Mouse (Mus musculus): ENCODE measurements at regions not wholly inside any gene's neighbourhood (a gene's known extent, or its start where the extent isn't known, plus 50 kb on each side); places are given as distances from the start of the nearest gene placed in this dataset.
A peak's percentile ranks its signal among the peaks of the same experiment; 100 is the strongest.

DNA sequence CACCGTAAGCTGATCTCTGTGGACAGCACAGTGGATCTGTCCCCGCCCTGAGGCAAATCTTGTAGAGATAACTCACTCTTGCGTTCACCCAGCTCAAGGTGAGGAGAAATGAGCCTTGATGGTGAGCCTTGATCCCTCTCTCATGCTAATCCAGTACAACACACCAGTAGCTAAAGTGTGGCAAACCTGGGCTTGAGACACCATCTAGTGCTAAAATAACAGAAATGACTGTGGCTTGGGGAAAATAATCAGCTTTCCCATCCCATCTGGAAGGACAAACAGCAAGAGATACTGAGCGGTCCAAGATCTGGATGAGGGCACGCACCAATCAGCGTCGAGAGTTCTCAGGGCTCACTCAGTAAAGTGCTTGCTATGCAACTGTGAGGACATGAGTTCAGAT, 50.9 kb upstream of the Cbln4 start:
- no peak overlapping the region for H3K27ac ChIP-seq (ENCODE audit: low read length)
- H3K9me3 ChIP-seq (replicated peaks; ENCODE audit: control insufficient read depth, low read length, poor library complexity, severe bottlenecking): peaks cover 5% of the 10 kb centered on the region; the same call in 1 of the 2 replicates
- ATAC-seq: no peak
- no peaks in the 10 kb centered on the region for H3K4me1 ChIP-seq (ENCODE audit: control insufficient read depth, insufficient read depth, low read length)
- no peak overlapping the region for H3K4me3 ChIP-seq (ENCODE audit: low read depth, low read length)
- H3K27me3 ChIP-seq (ENCODE audit: control insufficient read depth, insufficient read depth, low read depth, low read length): no peaks in the 10 kb centered on the region
- H3K4me2 ChIP-seq (ENCODE audit: low read length): no peak overlapping the region
- H3K36me3 ChIP-seq (ENCODE audit: control insufficient read depth, insufficient read depth, low read length): no peaks in the 10 kb centered on the region
- no peak overlapping the region for H3K9ac ChIP-seq (ENCODE audit: low read depth, low read length)
- WGBS: 89% methylated on average over 7 of the region's 7 CpGs

DNA sequence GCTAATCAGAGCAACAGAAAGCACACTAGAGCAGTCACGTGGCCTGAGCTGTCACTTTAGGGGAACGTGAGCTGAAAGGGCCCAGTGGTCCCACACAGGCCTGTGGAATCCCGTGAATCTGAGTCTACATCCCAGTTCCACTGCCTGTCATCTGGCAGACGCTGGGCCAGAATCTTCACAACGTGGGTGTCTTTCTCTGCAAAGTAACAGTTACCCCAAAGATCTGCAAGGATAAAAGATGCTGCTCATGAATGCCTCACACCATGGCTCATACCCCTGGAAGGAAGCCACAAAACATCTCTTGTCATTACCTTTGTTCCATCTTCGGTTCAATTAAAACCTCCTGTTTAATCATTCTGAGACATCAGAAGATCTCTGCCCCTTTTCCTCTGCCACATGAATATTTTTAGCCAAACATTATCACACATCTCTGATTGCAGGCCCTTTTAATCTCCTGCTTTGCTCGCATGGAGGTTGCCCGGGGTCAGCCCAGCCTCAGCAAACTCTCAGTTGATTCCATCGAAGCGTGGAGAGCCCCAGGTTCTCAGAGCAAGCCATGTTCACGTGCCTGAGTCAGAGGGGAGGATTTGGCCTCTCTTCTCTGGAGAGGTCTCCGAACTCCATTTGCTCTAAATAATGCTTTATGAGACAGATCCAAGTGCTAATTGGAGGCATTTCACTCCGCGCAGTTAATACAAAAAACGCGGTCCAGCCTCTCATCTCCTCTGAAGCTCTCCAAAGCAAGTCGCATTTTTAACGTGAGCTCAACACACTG, 60.8 kb upstream of the Cbln4 start:
- Histone ChIP-seq H3K4me2 (ENCODE audit: low read length) (no peak overlapping the region), H3K27ac (ENCODE audit: low read length) (no peak overlapping the region), H3K4me3 (ENCODE audit: low read depth, low read length) (no peak overlapping the region), H3K9me3 (replicated peaks; ENCODE audit: control insufficient read depth, low read length, poor library complexity, severe bottlenecking) (no peaks in the 10 kb centered on the region), H3K9ac (ENCODE audit: low read depth, low read length) (no peak overlapping the region), H3K36me3 (ENCODE audit: control insufficient read depth, insufficient read depth, low read length) (no peaks in the 10 kb centered on the region), H3K4me1 (ENCODE audit: control insufficient read depth, insufficient read depth, low read length) (peaks cover 15% of the 10 kb centered on the region), H3K27me3 (ENCODE audit: control insufficient read depth, insufficient read depth, low read depth, low read length) (no peaks in the 10 kb centered on the region)
- ATAC-seq: no peak
- 41% methylated on average over 18 of the region's 18 CpGs for WGBS

- WGBS: 42% methylated on average over 10 of the region's 10 CpGs
- no peak overlapping the region for H3K4me3 ChIP-seq (ENCODE audit: low read depth, low read length)
- H3K27me3 ChIP-seq (ENCODE audit: control insufficient read depth, insufficient read depth, low read depth, low read length): no peaks in the 10 kb centered on the region
- H3K9ac ChIP-seq (ENCODE audit: low read depth, low read length): no peak overlapping the region
- no peaks in the 10 kb centered on the region for H3K36me3 ChIP-seq (ENCODE audit: control insufficient read depth, insufficient read depth, low read length)
- peaks cover 15% of the 10 kb centered on the region for H3K4me1 ChIP-seq (ENCODE audit: control insufficient read depth, insufficient read depth, low read length)
- H3K4me2 ChIP-seq (ENCODE audit: low read length): no peak overlapping the region
- ATAC-seq: no peak
- H3K9me3 ChIP-seq (replicated peaks; ENCODE audit: control insufficient read depth, low read length, poor library complexity, severe bottlenecking): no peaks in the 10 kb centered on the region
- H3K27ac ChIP-seq (ENCODE audit: low read length): no peak overlapping the region
Measured at GRCm38 (mm10) chr2:172105241-172105640, 62.0 kb upstream of the Cbln4 start.

DNA sequence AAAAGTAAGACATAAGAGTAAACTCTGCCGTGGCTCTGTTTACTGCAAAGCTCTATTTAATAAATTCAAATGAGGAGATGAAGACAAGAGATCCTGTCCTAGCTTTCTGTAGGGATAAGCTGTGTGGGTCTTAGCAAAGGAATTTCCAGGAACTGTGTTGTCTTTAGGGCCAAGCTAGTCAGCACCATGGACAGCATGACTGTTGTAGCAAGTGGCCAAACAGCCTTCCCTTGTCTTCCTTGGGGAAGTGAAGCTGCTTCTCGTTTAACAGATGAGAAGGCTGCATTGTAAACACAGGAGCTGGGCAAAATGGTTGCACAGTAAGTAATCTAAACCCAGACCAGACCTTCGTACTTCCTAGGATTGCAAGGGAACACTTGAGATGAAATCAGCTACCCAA, 67.4 kb upstream of the Cbln4 start:
- Histone ChIP-seq H3K4me2 (ENCODE audit: low read length) (no peak overlapping the region), H3K27ac (ENCODE audit: low read length) (no peak overlapping the region), H3K4me3 (ENCODE audit: low read depth, low read length) (no peak overlapping the region), H3K9me3 (replicated peaks; ENCODE audit: control insufficient read depth, low read length, poor library complexity, severe bottlenecking) (no peaks in the 10 kb centered on the region), H3K36me3 (ENCODE audit: control insufficient read depth, insufficient read depth, low read length) (no peaks in the 10 kb centered on the region), H3K9ac (ENCODE audit: low read depth, low read length) (no peak overlapping the region), H3K27me3 (ENCODE audit: control insufficient read depth, insufficient read depth, low read depth, low read length) (no peaks in the 10 kb centered on the region), H3K4me1 (ENCODE audit: control insufficient read depth, insufficient read depth, low read length) (peaks cover 6% of the 10 kb centered on the region)
- ATAC-seq: no peak
- WGBS: 48% methylated on average over 3 of the region's 3 CpGs

DNA sequence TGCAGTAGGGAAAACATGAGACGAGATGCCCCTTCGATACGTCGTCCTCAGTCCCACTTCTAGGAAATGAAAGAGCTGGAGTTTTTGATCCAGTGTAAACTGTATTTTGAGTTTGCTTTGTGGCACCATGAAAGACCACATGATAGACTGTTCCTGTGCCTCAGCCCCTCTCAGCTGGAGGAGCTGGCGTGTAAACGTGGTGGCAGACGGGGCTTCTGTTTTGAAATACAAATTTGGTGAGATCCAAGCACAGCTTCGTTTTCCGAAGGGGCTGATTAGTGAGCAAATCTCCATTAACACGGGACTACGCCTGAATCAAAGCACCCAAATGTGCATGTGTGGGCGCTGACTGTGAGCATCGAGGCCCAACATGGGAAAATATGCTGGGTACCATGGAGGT, 70.4 kb upstream of the Cbln4 start:
- Histone ChIP-seq H3K4me2 (ENCODE audit: low read length) (no peak overlapping the region), H3K36me3 (ENCODE audit: control insufficient read depth, insufficient read depth, low read length) (no peaks in the 10 kb centered on the region), H3K4me3 (ENCODE audit: low read depth, low read length) (no peak overlapping the region), H3K27me3 (ENCODE audit: control insufficient read depth, insufficient read depth, low read depth, low read length) (no peaks in the 10 kb centered on the region), H3K27ac (ENCODE audit: low read length) (no peak overlapping the region), H3K9me3 (replicated peaks; ENCODE audit: control insufficient read depth, low read length, poor library complexity, severe bottlenecking) (no peaks in the 10 kb centered on the region), H3K4me1 (ENCODE audit: control insufficient read depth, insufficient read depth, low read length) (peaks cover 16% of the 10 kb centered on the region), H3K9ac (ENCODE audit: low read depth, low read length) (no peak overlapping the region)
- no peak for ATAC-seq
- WGBS: 82% methylated on average over 13 of the region's 13 CpGs

DNA sequence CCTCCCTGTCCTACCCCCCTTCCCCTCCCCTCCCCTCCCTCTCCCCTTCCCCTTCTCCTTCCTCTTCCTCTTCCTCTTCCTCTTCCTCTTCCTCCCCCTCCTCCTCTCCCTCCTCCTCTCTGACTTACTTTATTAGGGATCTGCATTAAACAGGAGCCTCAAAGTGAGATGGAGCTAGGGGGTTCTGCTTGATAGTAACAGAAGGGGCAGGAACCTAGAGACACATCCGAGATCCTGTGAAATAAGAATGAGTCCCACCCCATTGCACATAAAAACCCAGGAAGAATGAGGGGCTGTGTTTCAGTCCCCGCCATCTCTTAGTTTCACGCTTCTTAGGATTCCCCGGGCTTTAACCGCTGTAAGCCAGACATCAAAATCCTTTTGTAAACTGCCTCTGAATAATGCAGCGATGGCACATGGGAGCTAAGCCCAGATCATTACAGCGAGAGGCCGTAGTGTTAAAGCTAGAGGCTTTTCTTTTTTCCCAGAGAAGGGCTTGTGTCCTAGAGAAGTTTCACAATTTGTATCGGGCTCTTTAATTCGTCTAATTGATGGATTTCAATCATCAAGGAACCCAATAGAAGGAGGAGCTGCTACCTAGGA, 72.4 kb upstream of the Cbln4 start:
- 8% methylated on average over 10 of the region's 10 CpGs for WGBS
- H3K27me3 ChIP-seq (ENCODE audit: control insufficient read depth, insufficient read depth, low read depth, low read length): no peaks in the 10 kb centered on the region
- H3K4me2 ChIP-seq (ENCODE audit: low read length): peak overlapping the region; percentile 23
- H3K9ac ChIP-seq (ENCODE audit: low read depth, low read length): no peak overlapping the region
- peak; percentile 76 for ATAC-seq
- H3K27ac ChIP-seq (ENCODE audit: low read length): peak overlapping the region; percentile 67
- no peaks in the 10 kb centered on the region for H3K36me3 ChIP-seq (ENCODE audit: control insufficient read depth, insufficient read depth, low read length)
- peaks cover 16% of the 10 kb centered on the region for H3K4me1 ChIP-seq (ENCODE audit: control insufficient read depth, insufficient read depth, low read length)
- H3K9me3 ChIP-seq (replicated peaks; ENCODE audit: control insufficient read depth, low read length, poor library complexity, severe bottlenecking): no peaks in the 10 kb centered on the region
- no peak overlapping the region for H3K4me3 ChIP-seq (ENCODE audit: low read depth, low read length)

GRCm38 (mm10) chr2:172127517-172127916, 84.3 kb upstream of the Cbln4 start:
- Histone ChIP-seq H3K4me3 (ENCODE audit: low read depth, low read length) (no peak overlapping the region), H3K9ac (ENCODE audit: low read depth, low read length) (no peak overlapping the region), H3K4me1 (ENCODE audit: control insufficient read depth, insufficient read depth, low read length) (no peaks in the 10 kb centered on the region; the same call in 1 of the 2 replicates), H3K27me3 (ENCODE audit: control insufficient read depth, insufficient read depth, low read depth, low read length) (no peaks in the 10 kb centered on the region), H3K36me3 (ENCODE audit: control insufficient read depth, insufficient read depth, low read length) (no peaks in the 10 kb centered on the region), H3K9me3 (replicated peaks; ENCODE audit: control insufficient read depth, low read length, poor library complexity, severe bottlenecking) (no peaks in the 10 kb centered on the region; the same call in 1 of the 2 replicates), H3K27ac (ENCODE audit: low read length) (no peak overlapping the region), H3K4me2 (ENCODE audit: low read length) (no peak overlapping the region)
- WGBS: 82% methylated on average over 2 of the region's 2 CpGs
- ATAC-seq: no peak

DNA sequence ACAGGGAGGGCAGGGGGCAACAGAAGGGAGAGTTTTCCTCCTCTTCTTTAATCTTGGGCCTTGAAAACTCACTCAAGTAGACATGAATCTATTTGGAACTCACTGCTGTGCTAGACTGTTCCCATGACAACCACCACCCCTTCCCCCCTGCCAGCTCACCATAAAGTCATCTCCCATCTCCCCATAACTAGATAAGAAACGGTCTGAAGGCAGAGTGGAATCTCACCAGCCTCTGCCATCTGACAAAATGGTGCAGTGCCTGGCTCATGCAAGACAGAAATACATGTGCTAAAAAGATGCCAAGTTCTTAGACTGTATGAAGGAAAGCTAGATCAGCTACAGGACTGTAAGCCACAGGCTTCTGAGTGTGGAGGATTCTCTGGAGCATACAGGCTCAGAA, 88.0 kb upstream of the Cbln4 start:
- no peak overlapping the region for H3K27ac ChIP-seq (ENCODE audit: low read length)
- no peaks in the 10 kb centered on the region for H3K27me3 ChIP-seq (ENCODE audit: control insufficient read depth, insufficient read depth, low read depth, low read length)
- no peak overlapping the region for H3K4me2 ChIP-seq (ENCODE audit: low read length)
- WGBS: 16% methylated on average over 1 of the region's 1 CpGs
- H3K9ac ChIP-seq (ENCODE audit: low read depth, low read length): no peak overlapping the region
- ATAC-seq: no peak
- no peaks in the 10 kb centered on the region; the same call in 1 of the 2 replicates for H3K9me3 ChIP-seq (replicated peaks; ENCODE audit: control insufficient read depth, low read length, poor library complexity, severe bottlenecking)
- H3K4me1 ChIP-seq (ENCODE audit: control insufficient read depth, insufficient read depth, low read length): peaks cover 8% of the 10 kb centered on the region; the same call in 1 of the 2 replicates
- H3K36me3 ChIP-seq (ENCODE audit: control insufficient read depth, insufficient read depth, low read length): no peaks in the 10 kb centered on the region
- H3K4me3 ChIP-seq (ENCODE audit: low read depth, low read length): no peak overlapping the region

DNA sequence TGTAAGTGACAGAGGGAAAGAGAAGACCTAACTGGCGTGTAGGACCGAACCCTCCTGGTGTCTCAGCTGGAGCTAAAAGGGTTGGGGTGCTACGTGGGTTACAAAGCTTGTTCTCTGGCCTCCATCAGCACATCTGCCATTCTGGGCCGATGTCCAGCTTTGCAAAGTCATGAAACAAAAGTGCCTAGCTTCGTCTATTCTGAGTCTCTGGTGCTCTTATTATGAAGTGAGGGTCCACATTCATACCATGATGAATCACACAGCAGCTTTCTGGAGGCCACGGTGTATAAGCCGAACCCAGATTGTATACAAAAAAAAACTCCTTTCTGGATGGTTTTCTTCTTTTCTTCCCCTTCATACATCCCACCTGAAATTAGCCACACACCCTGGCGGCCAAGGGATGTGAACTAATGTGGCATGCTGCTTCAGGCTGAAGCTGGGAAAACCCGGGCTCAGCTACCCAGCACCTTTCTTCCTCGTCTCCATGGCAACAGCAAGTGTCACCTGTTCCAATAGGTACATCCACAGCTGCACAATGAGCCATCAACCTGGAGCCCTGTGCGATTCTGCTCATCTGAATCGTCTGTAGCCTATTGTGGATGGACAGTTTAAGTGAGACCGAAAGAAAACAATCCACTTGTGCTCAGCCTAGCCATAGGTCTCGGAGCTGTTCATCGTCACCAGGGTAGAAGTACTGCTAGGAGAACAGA, 89.5 kb upstream of the Cbln4 start:
- peaks cover 8% of the 10 kb centered on the region; the same call in 1 of the 2 replicates for H3K4me1 ChIP-seq (ENCODE audit: control insufficient read depth, insufficient read depth, low read length)
- H3K27me3 ChIP-seq (ENCODE audit: control insufficient read depth, insufficient read depth, low read depth, low read length): no peaks in the 10 kb centered on the region
- WGBS: 58% methylated on average over 15 of the region's 15 CpGs
- H3K4me2 ChIP-seq (ENCODE audit: low read length): no peak overlapping the region
- ATAC-seq: peak; percentile 91; the same call in 1 of the 2 replicates
- peak overlapping the region; percentile 72 for H3K27ac ChIP-seq (ENCODE audit: low read length)
- no peaks in the 10 kb centered on the region; the same call in 1 of the 2 replicates for H3K9me3 ChIP-seq (replicated peaks; ENCODE audit: control insufficient read depth, low read length, poor library complexity, severe bottlenecking)
- H3K9ac ChIP-seq (ENCODE audit: low read depth, low read length): no peak overlapping the region
- no peaks in the 10 kb centered on the region for H3K36me3 ChIP-seq (ENCODE audit: control insufficient read depth, insufficient read depth, low read length)
- no peak overlapping the region for H3K4me3 ChIP-seq (ENCODE audit: low read depth, low read length)
